Mouse (Mus musculus): ENCODE data around the gene Ace2. TPM values are rescaled to one million over a fixed set of nuclear protein-coding genes. Genes with fewer than 3 reads are reported as not detected.

Gene Ace2
- 0.40 and 0.41 TPM in 2 replicates for polyA plus RNA-seq (2015; fragmentation: Nextera tagmentation; extraction: Ambion mirVana)

GRCm38 (mm10) chrX:164139032-164139431 is at the start of gene Ace2:
Gene Ace2 (plus strand): TSS chrX:164139332.

Other genes with a start within 250 kb of the Ace2 start
- 9.8 and 13.2 TPM in 2 replicates for gene Ap1s2, start 230.3 kb upstream of the Ace2 start, polyA plus RNA-seq (2015; fragmentation: Nextera tagmentation; extraction: Ambion mirVana)
- 37.8 and 38.4 TPM in 2 replicates for gene Zrsr2, start 180.7 kb upstream of the Ace2 start, polyA plus RNA-seq (2015; fragmentation: Nextera tagmentation; extraction: Ambion mirVana)
- 0.24 and 0.42 TPM in 2 replicates for gene Car5b, start 111.3 kb upstream of the Ace2 start, polyA plus RNA-seq (2015; fragmentation: Nextera tagmentation; extraction: Ambion mirVana)
- 16.1 and 17.3 TPM in 2 replicates for gene Siah1b, start 62.8 kb upstream of the Ace2 start, polyA plus RNA-seq (2015; fragmentation: Nextera tagmentation; extraction: Ambion mirVana)
- 0.16 TPM in 1 of 2 replicates, not detected in the other for gene Cltrn, start 50.5 kb upstream of the Ace2 start, polyA plus RNA-seq (2015; fragmentation: Nextera tagmentation; extraction: Ambion mirVana)
- gene Bmx, start 118.9 kb downstream of the Ace2 start, polyA plus RNA-seq (2015; fragmentation: Nextera tagmentation; extraction: Ambion mirVana) = 4.1 and 5.2 TPM in 2 replicates
- gene Pir, start 130.0 kb downstream of the Ace2 start, polyA plus RNA-seq (2015; fragmentation: Nextera tagmentation; extraction: Ambion mirVana) = 17.4 and 18.0 TPM in 2 replicates
- 1.3 and 2.1 TPM in 2 replicates for gene Vegfd, start 234.0 kb downstream of the Ace2 start, polyA plus RNA-seq (2015; fragmentation: Nextera tagmentation; extraction: Ambion mirVana)

Data from spleen, postnatal 0 days (tissue).